Mouse (Mus musculus) right cerebral cortex, postnatal 14 days (tissue): Measurements from ENCODE around the gene Kcnk4.

Experiments
- DNase-seq: peaks from one replicate; pipeline ENCODE4 v3.0.0; 2022

The Kcnk4 gene

GRCm38 (mm10) chr19:6874257-6874656 lies 60.1 kb downstream of the Kcnk4 start:
- no peak for DNase-seq
